Mouse (Mus musculus): ENCODE results near the gene Ndufaf2. TPM values are rescaled to one million over a fixed set of nuclear protein-coding genes. Genes with fewer than 3 reads are reported as not detected.

Gene Ndufaf2
- total RNA-seq, 2 experiments from 2014 or later, result 21.1 to 27.2 TPM

DNA sequence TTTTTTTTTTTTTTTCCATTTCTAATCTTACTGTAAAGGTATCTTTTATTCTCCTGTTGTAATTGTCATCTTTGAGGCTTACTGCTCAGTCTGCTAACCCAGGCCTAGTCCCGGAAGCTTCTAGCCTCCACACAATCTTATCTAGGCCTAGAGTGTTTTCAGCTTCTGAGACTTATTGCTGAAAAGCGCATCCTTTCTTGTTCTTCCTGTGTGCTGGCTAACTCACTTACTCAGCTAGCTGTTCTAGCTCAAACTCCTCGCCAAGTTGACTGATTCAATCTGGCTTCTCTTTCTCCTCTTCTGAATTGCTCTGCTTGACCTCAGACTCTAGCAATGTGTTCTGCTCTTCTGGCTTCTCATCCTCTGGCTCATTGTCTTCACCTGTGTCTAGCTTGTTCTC is 112.8 kb downstream of the Ndufaf2 start:
- no peak for DNase-seq (ENCODE audit: extremely low spot score in 1 of 2, low spot score in 2 of 2)
- Histone ChIP-seq H3K4me3 (no peak overlapping the region), H3K27ac (no peak overlapping the region)
- no peak for TF ChIP-seq CTCF (IDR thresholded peaks at IDR 0.05)
- intact Hi-C loops (cut with DNase I), result loop anchor here (2.0 to 10.0 kb wide), 2 partner anchors 107 to 321 kb away; no protein-coding TSS in a partner anchor

- peak within 1 kb of the TSS; percentile 86 for H3K4me3 ChIP-seq
- intact Hi-C loops (cut with DNase I), result loop anchor here (2.0 to 10.0 kb wide), 3 partner anchors 97 to 320 kb away; no protein-coding TSS in a partner anchor
- no peak for TF ChIP-seq CTCF (IDR thresholded peaks at IDR 0.05)
- peak within 1 kb of the TSS; percentile 97 for H3K27ac ChIP-seq
- DNase-seq (ENCODE audit: extremely low spot score in 1 of 2, low spot score in 2 of 2), result peak; percentile 88 to 90
Observed at GRCm38 (mm10) chr13:108044222-108044941, 114.0 kb downstream of the Ndufaf2 start, which contains the start of gene Smim15. Smim15 (plus strand) TSS chr13:108044446.

GRCm38 (mm10) chr13:108043431-108044221 is 114.8 kb downstream of the Ndufaf2 start:
- TF ChIP-seq CTCF (IDR thresholded peaks at IDR 0.05), result peak; percentile 7
- Histone ChIP-seq H3K4me3 (peak overlapping the region; percentile 86), H3K27ac (peak overlapping the region; percentile 97)
- intact Hi-C loops (cut with DNase I), result loop anchor here (2.0 to 10.0 kb wide), 4 partner anchors 96 to 719 kb away; no protein-coding TSS in a partner anchor
- no peak for DNase-seq (ENCODE audit: extremely low spot score in 1 of 2, low spot score in 2 of 2)

DNA sequence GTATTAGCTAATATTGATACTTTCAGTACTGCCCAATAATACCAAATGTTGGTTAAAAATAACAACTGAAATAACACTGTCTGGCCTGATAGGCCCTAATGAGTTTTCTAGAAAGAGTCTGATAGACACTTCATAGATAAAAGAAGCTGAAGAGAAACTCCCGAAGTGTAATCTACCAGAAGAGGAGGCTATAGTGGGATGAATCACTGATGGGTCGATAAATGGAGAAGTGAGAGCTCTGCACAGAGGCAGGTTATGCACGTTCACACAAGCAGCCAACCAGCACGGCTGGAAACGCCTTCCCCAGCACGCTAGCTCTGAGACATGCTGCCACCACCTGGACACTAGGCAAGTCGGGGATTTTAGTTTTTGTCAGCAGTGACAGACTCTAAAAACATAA is 117.1 kb downstream of the Ndufaf2 start:
- H3K4me3 ChIP-seq, result no peak overlapping the region
- no peak overlapping the region for H3K27ac ChIP-seq
- TF ChIP-seq CTCF (IDR thresholded peaks at IDR 0.05), result peak; percentile 60
- DNase-seq (ENCODE audit: extremely low spot score in 1 of 2, low spot score in 2 of 2), result peak; percentile 62 to 72
- intact Hi-C loops (cut with DNase I), result loop anchor here (1.0 to 10.0 kb wide), 4 partner anchors 94 to 580 kb away; no protein-coding TSS in a partner anchor

- H3K27ac ChIP-seq, result no peak overlapping the region
- no peak overlapping the region for H3K4me3 ChIP-seq
- no peak for TF ChIP-seq CTCF (IDR thresholded peaks at IDR 0.05)
- no peak for DNase-seq (ENCODE audit: extremely low spot score in 1 of 2, low spot score in 2 of 2)
- intact Hi-C loops (cut with DNase I), result loop anchor here (5.0 to 10.0 kb wide), 2 partner anchors 93 to 316 kb away; no protein-coding TSS in a partner anchor
Observed at GRCm38 (mm10) chr13:108040451-108040850, 118.0 kb downstream of the Ndufaf2 start.

GRCm38 (mm10) chr13:108039902-108040301 is 118.5 kb downstream of the Ndufaf2 start:
- intact Hi-C loops (cut with DNase I), result loop anchor here (5.0 to 10.0 kb wide), 2 partner anchors 93 to 315 kb away; no protein-coding TSS in a partner anchor
- no peak for TF ChIP-seq CTCF (IDR thresholded peaks at IDR 0.05)
- Histone ChIP-seq H3K27ac (no peak overlapping the region), H3K4me3 (no peak overlapping the region)
- no peak for DNase-seq (ENCODE audit: extremely low spot score in 1 of 2, low spot score in 2 of 2)

DNA sequence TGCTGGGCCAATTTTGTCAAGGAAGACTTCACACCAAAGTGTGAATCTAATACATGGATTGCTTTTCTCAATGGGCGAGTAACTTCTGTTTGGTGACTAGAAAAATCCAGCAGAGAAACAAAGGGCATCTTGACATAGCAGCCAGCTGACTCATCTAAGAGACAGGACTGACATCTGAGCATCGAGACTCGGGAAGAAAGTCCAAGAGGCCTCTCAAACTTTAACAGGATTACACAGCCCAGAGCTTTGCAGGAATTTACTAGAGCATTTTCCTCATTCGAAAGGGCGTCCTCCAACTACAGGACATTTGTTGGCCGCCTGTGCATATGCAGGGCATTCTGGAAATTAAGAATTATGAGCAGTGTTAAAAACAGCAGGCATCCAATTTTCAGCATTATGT is 119.0 kb downstream of the Ndufaf2 start:
- Histone ChIP-seq H3K4me3 (no peak overlapping the region), H3K27ac (no peak overlapping the region)
- intact Hi-C loops (cut with DNase I), result no loop called here
- no peak for TF ChIP-seq CTCF (IDR thresholded peaks at IDR 0.05)
- no peak for DNase-seq (ENCODE audit: extremely low spot score in 1 of 2, low spot score in 2 of 2)

DNA sequence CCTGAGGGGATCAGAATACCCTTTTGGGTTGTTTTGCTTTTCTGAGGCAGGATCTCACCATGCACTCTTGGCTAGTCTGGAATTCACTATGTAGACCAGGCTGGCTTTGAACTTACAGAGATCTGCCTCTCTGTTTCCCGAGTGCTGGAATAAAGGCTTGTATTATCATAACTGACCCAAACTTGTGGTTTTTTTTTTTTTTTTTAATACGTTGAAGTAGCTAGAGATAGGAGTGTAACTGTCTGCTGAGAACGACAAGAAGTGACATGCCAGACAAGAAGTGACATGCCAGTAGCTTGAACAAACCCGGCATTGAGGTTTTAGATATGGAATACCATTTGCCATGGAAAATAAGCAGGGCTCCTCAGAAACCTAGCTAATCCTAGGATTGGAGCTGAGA is 125.6 kb downstream of the Ndufaf2 start:
- DNase-seq (ENCODE audit: extremely low spot score in 1 of 2, low spot score in 2 of 2), result no peak
- intact Hi-C loops (cut with DNase I), result no loop called here
- no peak for TF ChIP-seq CTCF (IDR thresholded peaks at IDR 0.05)
- no peak overlapping the region for H3K4me3 ChIP-seq
- H3K27ac ChIP-seq, result no peak overlapping the region

DNA sequence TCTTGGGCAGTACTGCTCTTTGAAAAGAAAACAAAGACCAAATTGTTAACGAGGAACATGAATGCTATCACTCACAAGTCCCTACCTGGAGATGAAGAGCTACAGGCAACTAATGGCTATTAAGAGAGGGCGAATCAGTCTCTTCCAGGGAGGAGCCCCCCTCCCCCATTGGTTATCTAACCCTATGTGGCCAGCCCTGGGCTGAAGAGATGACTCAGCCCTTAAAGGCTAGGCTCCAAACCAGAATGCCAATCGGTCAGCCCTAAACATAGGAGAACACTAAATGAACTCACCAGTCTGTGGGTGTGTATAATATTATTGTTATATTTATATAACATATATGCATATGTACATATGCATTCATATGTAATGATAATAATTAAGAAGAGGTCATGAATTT is 132.6 kb downstream of the Ndufaf2 start:
- Histone ChIP-seq H3K27ac (no peak overlapping the region), H3K4me3 (no peak overlapping the region)
- no peak for DNase-seq (ENCODE audit: extremely low spot score in 1 of 2, low spot score in 2 of 2)
- no peak for TF ChIP-seq CTCF (IDR thresholded peaks at IDR 0.05)
- intact Hi-C loops (cut with DNase I), result no loop called here

DNA sequence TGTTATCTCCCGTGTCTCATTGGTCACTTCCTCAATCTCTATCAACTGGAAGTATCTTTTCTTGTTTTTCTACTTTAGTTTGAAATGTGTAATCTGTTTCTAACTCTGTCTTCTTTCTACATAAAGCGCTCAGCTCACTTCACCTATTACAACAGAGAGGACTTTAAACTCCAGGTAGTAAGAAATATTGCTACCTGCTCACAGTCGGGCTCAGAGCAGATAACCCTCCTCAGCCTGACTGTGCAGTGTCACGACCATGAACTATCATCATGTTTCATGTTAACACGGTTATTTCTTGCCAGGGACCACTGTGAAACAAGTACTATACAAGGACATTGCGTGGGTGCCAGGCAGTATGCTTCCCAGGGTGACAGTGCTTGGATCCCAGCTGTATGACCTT is 141.1 kb downstream of the Ndufaf2 start:
- Histone ChIP-seq H3K27ac (no peak overlapping the region), H3K4me3 (no peak overlapping the region)
- no peak for DNase-seq (ENCODE audit: extremely low spot score in 1 of 2, low spot score in 2 of 2)
- intact Hi-C loops (cut with DNase I), result no loop called here
- TF ChIP-seq CTCF (IDR thresholded peaks at IDR 0.05), result no peak

- no peak for DNase-seq (ENCODE audit: extremely low spot score in 1 of 2, low spot score in 2 of 2)
- no peak for TF ChIP-seq CTCF (IDR thresholded peaks at IDR 0.05)
- intact Hi-C loops (cut with DNase I), result no loop called here
- H3K4me3 ChIP-seq, result no peak overlapping the region
- no peak overlapping the region for H3K27ac ChIP-seq
Observed at GRCm38 (mm10) chr13:108015166-108015565, 143.3 kb downstream of the Ndufaf2 start.

- DNase-seq (ENCODE audit: extremely low spot score in 1 of 2, low spot score in 2 of 2), result no peak
- intact Hi-C loops (cut with DNase I), result no loop called here
- TF ChIP-seq CTCF (IDR thresholded peaks at IDR 0.05), result no peak
- Histone ChIP-seq H3K4me3 (no peak overlapping the region), H3K27ac (no peak overlapping the region)
Observed at GRCm38 (mm10) chr13:108013839-108014238, 144.6 kb downstream of the Ndufaf2 start.
